Mouse (Mus musculus): ENCODE results near the gene Trim28.

GRCm38 (mm10) chr7:13039181-13039580 is 40.3 kb downstream of the Trim28 start:
- TF ChIP-seq CTCF (conservative IDR thresholded peaks at IDR 0.05; ENCODE audit: insufficient read depth, insufficient read length, low read depth, low read length) (no peak), POLR2A (IDR thresholded peaks at IDR 0.05; ENCODE audit: low read depth, low read length) (no peak)

Measured in kidney, adult 2 months (tissue).